Mouse (Mus musculus) cerebellum, postnatal 14 days (tissue): ENCODE data around the gene Ppdpf.
A peak's percentile ranks its signal among the peaks of the same experiment; 100 is the strongest.
"Not testable (repeated sequence)": the region's sequence is repeated elsewhere in the genome, so short reads cannot be mapped to it uniquely, and the experiment has no call there.

Source experiments
- DNase-seq, 2 experiments: peaks; one replicate each; pipeline ENCODE4 v3.0.0; 2021; ENCODE audit warnings: mixed read lengths in 2 of 2

Gene Ppdpf

GRCm38 (mm10) chr2:181159771-181160170 lies 27.3 kb upstream of the Ppdpf start:
- DNase-seq = peak; percentile 21 to 55

- peak; percentile 16 to 25 for DNase-seq
These were observed 26.2 kb upstream of the Ppdpf start for GRCm38 (mm10) chr2:181160821-181161220.

- DNase-seq = no peak
These were observed 20.6 kb upstream of the Ppdpf start for GRCm38 (mm10) chr2:181166469-181166868.

DNA sequence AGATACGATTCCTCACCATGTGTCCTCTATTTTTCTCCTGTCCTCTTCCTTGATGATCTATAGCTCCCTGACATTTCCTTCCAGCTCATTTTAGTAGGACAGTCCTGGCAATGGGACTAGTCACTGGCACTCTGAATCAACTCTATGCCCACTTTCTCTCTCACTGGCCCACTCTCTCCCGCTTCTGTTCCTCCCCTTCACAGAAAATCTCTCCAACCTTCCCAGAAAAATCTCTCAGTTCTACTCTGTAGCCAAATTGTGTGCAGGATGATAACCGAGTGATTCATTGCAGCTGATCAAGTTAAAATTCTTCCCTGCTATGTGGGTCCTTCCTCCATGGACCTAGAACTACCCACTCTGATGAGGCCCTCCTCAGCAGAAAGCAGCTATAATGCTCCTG lies 12.4 kb upstream of the Ppdpf start:
- no peak for DNase-seq

- DNase-seq = no peak
These were observed 9.0 kb upstream of the Ppdpf start for GRCm38 (mm10) chr2:181178015-181178414.

GRCm38 (mm10) chr2:181178471-181178870 lies 8.6 kb upstream of the Ppdpf start:
- no peak for DNase-seq

- DNase-seq = no peak
These were observed 6.1 kb upstream of the Ppdpf start for GRCm38 (mm10) chr2:181180898-181181297.

- DNase-seq = peak; percentile 93
These were observed 412 bp upstream of the Ppdpf start for GRCm38 (mm10) chr2:181186635-181187034.

GRCm38 (mm10) chr2:181188681-181189080 lies 1.6 kb downstream of the Ppdpf start:
- DNase-seq = no peak

DNA sequence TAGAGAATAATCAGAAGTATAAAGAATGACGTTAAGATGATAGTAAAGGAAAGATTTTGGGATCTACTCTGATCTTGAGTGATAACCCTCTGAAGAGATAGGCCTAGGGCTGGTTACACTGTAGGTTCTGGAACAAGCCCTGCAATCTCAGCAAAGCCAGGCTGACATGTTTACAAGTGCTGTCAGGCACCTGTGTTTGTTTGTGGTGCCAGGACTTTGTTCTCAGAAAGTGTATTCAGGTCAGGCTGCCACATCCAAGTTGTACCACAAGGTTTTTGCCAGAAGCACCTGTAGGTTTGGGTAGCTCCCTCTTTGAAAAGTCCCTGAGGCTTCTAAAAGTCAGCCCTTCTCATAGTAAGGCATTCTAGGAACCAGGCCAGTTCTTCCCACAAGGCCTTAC lies 2.3 kb downstream of the Ppdpf start:
- DNase-seq = no peak

GRCm38 (mm10) chr2:181191385-181191784 lies 4.3 kb downstream of the Ppdpf start:
- DNase-seq = not testable (repeated sequence)

DNA sequence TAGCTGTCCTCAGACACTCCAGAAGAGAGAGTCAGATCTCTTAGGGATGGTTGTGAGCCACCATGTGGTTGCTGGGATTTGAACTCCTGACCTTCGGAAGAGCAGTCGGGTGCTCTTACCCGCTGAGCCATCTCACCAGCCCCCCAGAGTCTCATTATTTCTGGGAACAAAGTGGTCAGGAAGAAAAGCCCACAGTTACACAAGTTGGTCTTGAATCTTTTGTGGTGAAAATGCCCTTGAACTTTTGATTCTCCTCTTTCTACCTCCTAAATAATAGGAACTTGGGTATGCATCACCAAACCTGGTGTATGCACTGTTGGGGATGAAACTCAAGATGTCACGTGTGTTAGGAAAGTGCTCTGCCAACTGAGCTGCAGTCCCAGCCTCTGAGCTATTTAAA lies 4.9 kb downstream of the Ppdpf start:
- DNase-seq = no peak

GRCm38 (mm10) chr2:181193044-181193443 lies 6.0 kb downstream of the Ppdpf start:
- no peak for DNase-seq

DNA sequence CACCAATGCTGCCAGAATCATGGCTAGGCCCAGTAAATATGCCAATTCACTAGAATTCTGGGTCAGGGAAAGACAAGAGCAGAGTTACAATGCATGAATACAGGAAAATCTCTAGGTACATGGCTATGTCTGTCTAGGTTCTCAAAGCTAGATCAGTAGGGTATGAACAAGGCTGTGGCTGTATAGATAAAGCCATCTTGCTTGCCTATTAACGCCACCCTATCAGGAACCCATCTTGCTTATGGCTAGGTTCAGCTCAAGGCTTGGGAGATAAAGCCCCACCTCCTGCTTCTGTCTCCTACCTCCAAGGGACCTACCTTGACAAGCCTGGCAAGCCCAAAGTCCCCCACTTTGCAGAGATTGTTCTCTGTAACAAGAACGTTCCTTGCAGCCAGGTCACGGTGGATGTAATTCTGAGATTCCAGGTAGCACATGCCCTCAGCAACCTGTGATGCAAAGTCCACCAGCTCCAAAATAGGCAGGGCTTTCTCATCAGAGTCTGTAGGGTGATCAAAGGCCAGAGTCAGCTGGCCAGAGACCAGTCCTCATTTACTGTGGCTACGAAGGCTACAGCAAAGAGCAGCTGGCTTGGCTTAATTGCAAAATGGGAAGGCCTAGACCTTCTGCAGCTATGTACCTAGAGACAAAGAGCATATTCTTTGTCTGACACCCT lies 9.7 kb downstream of the Ppdpf start:
- no peak for DNase-seq

DNA sequence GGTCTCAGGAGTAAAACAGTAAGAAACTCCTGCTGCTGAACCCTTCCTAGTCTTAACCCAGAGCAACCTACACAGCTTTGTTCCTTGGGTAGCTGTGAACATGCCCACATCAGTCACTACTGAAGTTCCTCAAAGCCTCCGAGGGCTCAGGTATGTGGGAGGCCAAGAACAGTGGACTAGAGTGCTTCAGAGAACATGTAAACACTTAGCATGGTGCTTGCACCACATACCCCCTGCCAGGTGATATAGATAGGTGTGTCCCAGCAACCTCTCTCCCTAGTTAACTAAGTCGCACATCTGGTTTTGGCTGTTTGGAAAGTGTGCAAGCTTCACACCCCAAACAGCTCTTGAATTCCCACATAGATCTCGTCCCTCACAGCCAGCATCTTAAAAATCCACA lies 14.6 kb downstream of the Ppdpf start:
- DNase-seq = no peak

DNA sequence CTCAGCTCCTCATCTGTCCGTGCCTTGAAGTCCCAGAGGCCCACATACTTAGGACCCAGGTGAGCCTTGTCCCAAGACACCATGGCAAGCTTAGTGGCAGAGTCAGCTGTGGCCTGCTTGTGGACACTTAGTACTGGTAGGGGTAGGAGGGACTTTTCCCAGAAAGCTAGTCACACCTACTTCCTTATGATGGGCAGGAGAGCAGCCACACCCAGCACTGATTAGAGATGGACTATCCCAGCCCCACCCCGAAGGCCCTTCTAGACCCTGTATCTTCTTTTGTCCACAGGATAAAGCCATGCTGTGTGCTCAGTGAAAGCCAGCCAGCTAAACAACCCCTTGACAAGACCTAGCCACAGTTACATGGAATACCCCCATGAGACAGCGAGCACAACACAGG lies 15.4 kb downstream of the Ppdpf start, which contains the start of gene Ptk6:
Ptk6 (minus strand) TSS at position 368 of the 400 bp plus-strand sequence.
- no peak for DNase-seq

DNA sequence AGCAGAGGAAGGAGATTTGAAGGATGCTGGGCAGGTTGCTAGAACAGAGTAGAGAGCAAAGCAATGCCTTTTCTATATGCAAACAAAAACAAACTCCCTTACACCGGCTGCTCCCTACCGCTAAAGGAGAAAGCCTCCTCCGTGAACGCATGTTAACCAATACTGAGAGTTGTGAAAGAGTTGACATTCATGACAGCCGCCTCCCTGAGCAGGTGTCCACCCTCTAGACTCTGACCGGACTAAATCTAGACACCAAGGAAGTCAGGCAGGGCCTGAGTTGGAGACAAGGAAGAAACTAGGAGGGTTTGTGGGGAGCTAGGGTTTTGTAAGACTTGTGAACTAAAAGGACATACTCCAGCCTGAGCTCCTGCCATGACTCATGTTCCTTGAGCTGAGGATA lies 15.8 kb downstream of the Ppdpf start:
- no peak for DNase-seq

DNA sequence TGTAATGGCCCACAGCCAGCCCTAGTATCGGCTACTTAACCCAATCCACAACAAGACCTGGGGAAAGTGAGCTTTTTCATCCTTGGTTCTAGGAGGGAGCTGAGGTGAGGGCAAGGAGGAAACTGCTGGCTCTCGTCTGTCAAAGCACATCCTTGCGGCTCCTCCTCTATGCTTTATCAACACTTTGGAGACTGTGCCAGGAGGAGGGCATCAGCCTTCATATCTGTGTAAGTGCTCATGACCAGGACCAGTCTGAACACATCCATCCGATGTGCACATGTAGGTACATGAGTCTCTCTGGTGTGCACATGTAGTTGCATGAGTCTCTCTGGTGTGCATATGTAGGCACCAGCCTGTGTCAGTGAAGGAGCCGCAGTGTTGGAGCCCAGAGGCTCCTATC lies 18.6 kb downstream of the Ppdpf start:
- no peak for DNase-seq

- DNase-seq = no peak
These were observed 19.1 kb downstream of the Ppdpf start for GRCm38 (mm10) chr2:181206118-181206517.

- no peak for DNase-seq
These were observed 25.5 kb downstream of the Ppdpf start for GRCm38 (mm10) chr2:181212389-181213020.

DNA sequence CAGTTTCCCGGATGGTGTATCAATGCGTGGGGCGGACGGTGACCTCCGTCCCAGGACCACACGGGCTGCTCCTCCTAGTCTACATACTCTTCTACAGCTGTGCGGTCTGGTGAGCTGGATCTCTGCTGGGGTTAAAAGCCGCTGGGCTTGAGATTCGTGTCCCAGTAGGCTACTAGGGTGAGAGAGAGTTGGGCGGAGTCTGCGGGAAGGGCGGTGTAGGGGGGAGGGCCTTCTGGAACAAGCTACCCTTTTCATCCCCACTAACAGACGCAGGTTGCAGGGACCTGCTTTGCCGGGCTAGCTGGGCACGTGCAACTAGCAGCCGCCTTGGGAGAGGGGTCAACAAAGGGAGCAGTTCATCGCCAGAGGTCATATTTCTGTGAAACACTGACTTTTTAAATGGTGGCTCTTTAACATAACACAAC lies 26.0 kb downstream of the Ppdpf start, which contains the start of gene Srms:
Srms (minus strand) TSS at position 165 of the 425 bp plus-strand sequence.
- DNase-seq = no peak

DNA sequence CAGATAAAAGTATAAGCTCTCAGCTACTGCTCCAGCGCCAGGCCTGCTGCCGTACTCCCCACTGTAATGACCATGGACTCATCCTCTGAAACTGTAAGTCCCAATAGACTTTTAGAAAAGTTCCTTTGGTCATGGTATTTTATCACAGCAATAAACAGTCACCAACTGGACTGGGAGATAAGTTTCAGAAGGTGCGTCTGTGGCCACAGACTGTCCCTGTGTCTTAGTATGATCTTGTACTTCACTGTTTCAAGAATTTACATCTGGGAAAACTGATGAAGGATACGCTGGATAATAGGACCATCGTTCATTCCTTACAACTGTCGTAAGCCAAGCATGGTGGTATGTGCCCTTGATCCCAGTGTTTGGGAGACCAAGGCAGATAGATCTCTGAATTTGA lies 29.0 kb downstream of the Ppdpf start:
- no peak for DNase-seq

DNA sequence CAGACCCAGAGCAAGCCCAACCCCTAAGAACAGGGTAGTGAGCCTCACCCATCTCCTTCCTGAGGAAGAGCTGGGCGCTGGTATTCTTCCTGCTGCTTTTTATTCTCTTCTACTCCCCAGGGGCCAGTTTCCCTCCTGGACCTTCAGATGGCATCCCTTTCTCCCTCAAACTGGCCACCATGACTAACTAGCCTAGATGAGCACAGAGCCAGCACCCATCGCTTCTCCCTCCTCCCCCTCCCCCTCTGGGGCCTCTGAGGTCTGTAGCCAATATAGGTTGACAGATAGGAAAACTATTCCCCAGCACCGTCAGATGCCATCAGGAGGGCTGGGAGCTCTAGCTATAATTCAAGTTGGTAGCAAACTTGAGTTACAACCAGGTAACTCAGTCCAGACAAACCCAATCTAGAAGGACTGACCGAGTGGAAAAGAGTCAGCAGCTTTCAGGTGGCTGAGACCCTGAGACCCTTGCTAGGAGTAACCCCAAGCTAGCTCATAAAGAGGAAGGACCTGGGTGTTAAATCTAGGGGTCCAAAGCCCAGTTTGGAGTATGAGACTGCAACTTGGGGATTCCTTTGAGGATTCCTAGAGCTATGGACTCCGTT lies 31.9 kb downstream of the Ppdpf start:
- DNase-seq = no peak
